Mouse (Mus musculus) embryonic stem cell, embryonic (primary cell): Measurements from ENCODE around the gene Xntrpc.

Experiments used
- CTCF ChIA-PET, 4 experiments: fragments of 300-600 bp in 2 of 4; fragments of 350-600 bp in 2 of 4; sonication (Branson Sonifier 250); formaldehyde crosslinking; loops; one replicate each; lab custom pipeline; 2022; ENCODE audit warnings: inconsistent platforms in 2 of 4; lab: Charles Lee
- POLR2A ChIA-PET, 4 experiments: fragments of 300-600 bp in 2 of 4; fragments of 350-600 bp in 2 of 4; sonication (Branson Sonifier 250); formaldehyde crosslinking; loops; one replicate each; lab custom pipeline; 2022; ENCODE audit warnings: antibody characterized with exemption in 4 of 4, inconsistent platforms in 1 of 4; lab: Charles Lee

Gene Xntrpc

DNA sequence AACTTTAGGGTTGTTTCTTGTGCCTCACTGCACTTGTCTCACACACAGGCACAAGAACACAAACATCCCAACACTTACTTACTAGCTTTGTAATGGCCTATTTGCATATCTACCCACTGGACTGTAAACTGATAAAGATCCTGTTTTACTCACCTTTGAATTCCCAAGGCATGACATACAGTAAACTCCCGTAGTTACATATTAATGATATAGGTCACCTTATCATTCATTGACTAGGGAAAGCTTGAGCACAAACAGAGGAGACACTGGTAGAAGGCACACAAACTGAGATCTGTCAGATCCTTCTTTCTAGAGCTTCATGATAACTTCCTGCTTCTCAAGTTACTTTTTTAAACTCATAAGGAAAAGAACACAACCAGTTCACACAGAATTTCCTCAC, 3.3 kb upstream of the Xntrpc start:
- CTCF ChIA-PET, result no interaction called here
- POLR2A ChIA-PET, result interaction anchor here in 1 of 4 experiments (0.6 to 7.7 kb wide), 6 partner anchors 10 to 63 kb away, joined by 3 to 56 read pairs (median 4); partner anchors contain the start of gene Art1

DNA sequence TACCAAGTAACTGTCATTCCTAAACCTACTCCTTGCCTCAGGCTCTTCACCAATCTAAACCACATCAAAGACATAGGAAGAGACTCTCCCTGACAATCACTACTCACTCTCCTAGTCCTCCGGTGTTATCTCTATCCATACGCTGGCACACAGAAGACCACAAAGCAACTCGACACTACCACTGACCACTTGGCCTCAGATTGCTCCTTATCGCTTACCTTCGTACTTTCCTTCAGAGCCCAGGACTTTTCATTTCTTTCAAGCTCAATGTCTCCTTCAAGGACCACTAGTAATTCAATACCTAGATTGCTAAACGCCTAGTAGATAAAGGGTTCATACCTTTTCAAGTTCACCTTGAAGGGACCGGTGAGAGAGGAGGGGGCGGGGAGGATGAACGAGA, 1.6 kb upstream of the Xntrpc start:
- POLR2A ChIA-PET, result interaction anchor here in 3 of 4 experiments (1.0 to 7.7 kb wide), 11 partner anchors 9 to 246 kb away, joined by 3 to 56 read pairs (median 7); partner anchors contain the start of genes Art1 (in 3 of the 3) and Phox2a (in 1 of the 3)

DNA sequence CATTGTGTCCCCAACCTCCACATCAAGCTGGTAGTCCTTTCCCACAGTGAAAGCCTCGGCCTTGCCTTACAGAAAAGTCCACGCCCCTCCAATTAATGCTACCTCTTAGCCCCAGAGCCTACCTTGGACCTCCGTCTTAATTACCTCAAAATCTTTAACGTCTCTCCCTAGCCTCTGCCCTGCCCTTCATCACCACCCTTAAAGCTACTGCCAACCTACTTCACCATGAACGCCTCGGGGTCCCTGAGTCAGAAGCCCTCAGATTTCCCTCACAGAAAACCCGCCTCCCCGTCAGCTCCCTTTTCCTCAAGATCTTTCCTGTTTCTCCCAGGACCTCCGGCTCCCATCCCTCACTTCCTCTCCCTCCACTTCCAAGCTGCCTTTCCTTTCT, 863 bp upstream of the Xntrpc start:
- ChIA-PET CTCF (interaction anchor here in 2 of 4 experiments (0.6 to 1.2 kb wide), 4 partner anchors 8 to 755 kb away, joined by 3 to 5 read pairs (median 3); no protein-coding TSS in a partner anchor), POLR2A (interaction anchor here in 3 of 4 experiments (0.6 to 7.7 kb wide), 62 partner anchors 8 to 401 kb away, joined by 3 to 56 read pairs (median 4); partner anchors contain the start of genes Art1 (in 3 of the 3), Anapc15 (in 1 of the 3), Clpb (in 1 of the 3) and Inppl1 (in 1 of the 3))

More for the DNA sequence above, 1.6 kb upstream of the Xntrpc start:
- CTCF ChIA-PET, result no interaction called here

DNA sequence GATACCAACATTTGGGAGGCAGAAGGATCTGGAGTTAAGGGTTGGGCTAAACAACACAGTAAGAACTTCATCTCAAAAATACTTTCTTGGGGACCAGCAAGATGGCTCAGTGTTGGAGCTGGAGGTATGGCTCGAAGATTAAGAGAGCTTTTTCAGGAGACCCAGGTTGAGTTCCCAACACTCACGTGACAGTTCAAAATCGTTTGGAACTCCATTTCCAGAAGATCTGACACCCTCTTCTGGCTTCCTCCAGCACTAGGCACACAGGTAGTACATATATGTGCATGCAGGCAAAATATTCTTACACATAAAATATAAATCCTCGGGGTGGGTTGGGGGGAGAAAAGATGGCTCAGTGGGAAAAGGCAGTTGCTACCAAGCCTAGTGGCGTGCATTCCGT, 850 bp downstream of the Xntrpc start:
- ChIA-PET CTCF (no interaction called here), POLR2A (interaction anchor here in 3 of 4 experiments (0.7 to 7.7 kb wide), 20 partner anchors 8 to 195 kb away, joined by 3 to 56 read pairs (median 5); partner anchors contain the start of genes Art1 (in 2 of the 3) and Lamtor1 (in 1 of the 3))

DNA sequence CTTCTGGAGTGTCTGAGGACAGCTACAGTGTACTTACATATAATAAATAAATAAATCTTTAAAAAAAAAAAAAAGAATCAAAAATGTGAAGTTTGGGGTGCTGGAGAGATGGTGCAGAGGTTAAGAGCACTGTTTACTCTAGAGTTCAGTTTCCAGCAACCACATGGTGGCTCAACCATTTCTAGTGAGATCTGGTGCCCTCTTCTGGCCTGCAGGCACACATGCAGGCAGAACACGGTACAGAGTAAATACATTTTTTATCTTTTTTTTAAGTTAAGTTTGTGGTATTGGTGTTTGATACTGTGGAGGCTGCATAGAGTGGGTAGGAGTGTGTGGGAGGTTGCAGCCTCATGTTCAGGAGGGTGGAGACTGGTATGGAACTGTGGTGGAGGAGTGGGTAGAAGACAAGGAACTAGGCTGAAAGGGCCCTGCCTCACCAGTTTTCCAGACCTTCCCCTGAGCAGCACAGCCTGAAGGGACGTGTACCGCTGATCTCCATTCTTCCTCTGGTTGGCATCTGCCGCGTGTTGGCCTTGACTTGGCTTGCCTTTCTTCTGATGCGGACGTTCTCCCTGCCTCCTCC, 11.3 kb downstream of the Xntrpc start:
- CTCF ChIA-PET, result interaction anchor here in 3 of 4 experiments (0.6 to 0.7 kb wide), 4 partner anchors 40 to 458 kb away, joined by 3 read pairs; partner anchors contain the start of gene Chrna10 (in 1 of the 3)
- POLR2A ChIA-PET, result no interaction called here

DNA sequence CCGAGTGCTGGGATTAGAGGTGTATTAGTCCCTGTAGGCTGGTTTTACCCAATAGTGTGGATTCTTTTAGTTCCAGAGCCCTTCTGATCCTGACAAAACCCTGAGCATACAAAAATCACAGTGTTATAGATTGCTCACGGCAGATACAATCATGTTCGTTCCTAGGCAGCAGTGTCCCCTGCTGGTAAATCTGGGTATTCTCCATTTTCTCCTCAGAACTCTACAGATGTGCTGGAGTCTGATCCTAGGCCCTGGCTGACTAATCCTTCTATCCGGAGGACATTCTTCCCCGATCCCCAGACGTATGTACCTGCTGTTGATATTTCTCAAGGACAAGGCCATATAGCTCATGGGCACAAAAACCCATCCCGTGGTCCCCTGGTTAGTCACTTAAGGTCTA, 13.0 kb downstream of the Xntrpc start:
- ChIA-PET POLR2A (interaction anchor here in 2 of 4 experiments (0.6 to 2.4 kb wide), 4 partner anchors 12 to 131 kb away, joined by 4 to 9 read pairs (median 6); partner anchors contain the start of genes Rnf121 (in 1 of the 2) and Xntrpc (in 1 of the 2)), CTCF (interaction anchor here in 2 of 4 experiments (0.5 to 2.0 kb wide), 3 partner anchors 123 to 161 kb away, joined by 3 to 5 read pairs (median 4); no protein-coding TSS in a partner anchor)

DNA sequence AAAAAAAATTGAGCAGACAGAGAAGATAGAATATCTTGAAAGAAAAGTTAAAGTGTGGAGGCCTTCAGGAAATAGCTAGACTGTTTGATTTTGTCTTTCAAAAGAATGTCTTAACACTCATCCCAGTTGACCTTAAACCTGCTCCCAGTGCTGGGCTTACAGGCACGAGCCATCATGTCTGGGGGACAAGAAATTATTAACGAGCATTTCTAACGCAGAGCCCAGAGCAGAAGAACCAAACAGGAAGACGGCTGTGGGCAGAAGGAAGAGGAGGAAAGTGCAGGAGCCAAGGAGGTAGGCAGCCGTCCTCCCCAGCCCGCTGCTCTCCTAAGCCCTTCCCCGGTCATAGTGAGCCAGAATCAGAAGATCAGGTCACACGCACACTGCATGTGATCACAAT, 14.8 kb downstream of the Xntrpc start:
- POLR2A ChIA-PET, result interaction anchor here in 3 of 4 experiments (0.7 to 2.4 kb wide), 10 partner anchors 14 to 243 kb away, joined by 3 to 10 read pairs (median 3); partner anchors contain the start of genes Rnf121 (in 2 of the 3), Xntrpc (in 2 of the 3) and Xndc1 (in 1 of the 3)
- CTCF ChIA-PET, result interaction anchor here in 2 of 4 experiments (0.7 kb wide), 2 partner anchors 14 to 337 kb away, joined by 4 to 5 read pairs; no protein-coding TSS in a partner anchor

DNA sequence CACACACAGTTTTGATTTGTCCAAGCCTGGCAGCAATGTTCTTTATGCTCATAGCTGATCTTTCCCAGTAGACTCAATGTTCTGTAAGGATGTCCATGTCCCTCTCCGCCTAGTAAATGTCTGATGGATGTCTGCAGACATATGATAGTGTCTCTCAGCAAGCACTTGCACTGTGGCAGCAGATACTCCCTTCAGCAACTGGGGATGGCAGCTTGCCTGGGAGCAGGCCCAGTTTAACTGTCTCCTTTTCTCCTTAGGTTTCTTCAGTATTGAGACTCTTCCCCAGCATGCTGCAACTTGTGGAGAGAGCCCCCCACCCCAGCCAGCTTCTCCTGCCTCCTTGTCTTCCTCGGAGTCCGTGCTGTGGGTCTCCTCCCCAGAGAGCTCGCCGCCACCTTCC, 16.3 kb downstream of the Xntrpc start:
- ChIA-PET POLR2A (interaction anchor here in 2 of 4 experiments (0.6 to 2.4 kb wide), 5 partner anchors 8 to 83 kb away, joined by 3 to 5 read pairs (median 3); partner anchors contain the start of gene Xntrpc (in 1 of the 2)), CTCF (no interaction called here)

DNA sequence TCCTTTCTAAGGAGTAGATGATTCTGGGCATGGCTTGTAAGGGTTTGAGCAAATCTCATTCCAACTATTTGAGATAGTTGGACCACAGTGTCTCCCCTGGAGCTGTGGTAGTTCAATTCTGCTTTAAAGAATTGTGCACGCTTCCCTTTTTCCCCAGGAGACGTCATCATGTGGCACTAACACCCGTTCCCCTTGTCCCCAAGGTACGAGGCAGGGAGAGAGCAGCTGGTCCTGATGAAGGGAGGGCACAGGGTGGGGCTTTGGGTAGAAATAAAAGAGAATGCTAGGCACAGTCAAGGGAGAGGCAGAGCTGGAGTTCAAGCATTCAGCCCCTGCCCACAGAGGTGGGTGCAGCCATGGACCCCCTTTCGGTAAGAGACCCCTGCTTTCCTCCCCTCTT, 17.3 kb downstream of the Xntrpc start, which contains the start of gene Trpc2:
TSS of gene Trpc2 (plus strand) at position 301 of the 400 bp plus-strand sequence.
- ChIA-PET POLR2A (interaction anchor here in 1 of 4 experiments (1.1 to 2.4 kb wide), 3 partner anchors 14 to 216 kb away, joined by 3 to 10 read pairs (median 5); partner anchors contain the start of gene Art1), CTCF (interaction anchor here in 1 of 4 experiments (1.0 kb wide), 1 partner anchor 8 kb away, joined by 3 read pairs; no protein-coding TSS in a partner anchor)

DNA sequence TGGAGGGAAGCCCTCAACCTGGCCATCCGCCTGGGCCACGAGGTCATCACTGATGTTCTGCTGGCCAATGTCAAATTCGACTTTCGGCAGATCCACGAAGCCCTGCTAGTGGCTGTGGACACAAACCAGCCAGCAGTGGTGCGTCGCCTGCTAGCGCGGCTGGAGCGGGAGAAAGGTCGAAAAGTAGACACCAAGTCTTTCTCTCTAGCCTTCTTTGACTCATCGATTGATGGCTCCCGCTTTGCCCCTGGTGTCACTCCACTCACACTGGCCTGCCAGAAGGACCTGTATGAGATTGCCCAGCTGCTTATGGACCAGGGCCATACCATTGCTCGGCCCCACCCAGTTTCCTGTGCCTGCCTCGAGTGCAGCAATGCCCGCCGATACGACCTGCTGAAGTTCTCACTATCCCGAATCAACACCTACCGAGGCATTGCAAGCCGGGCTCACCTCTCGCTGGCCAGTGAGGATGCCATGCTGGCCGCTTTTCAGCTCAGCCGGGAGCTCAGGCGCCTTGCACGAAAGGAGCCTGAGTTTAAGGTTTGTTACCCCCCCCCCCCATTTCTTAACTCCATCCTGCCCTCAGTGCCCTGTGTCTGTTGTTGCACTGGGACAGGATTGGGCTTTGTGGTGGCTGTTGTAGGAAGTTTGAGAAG, 18.7 kb downstream of the Xntrpc start:
- ChIA-PET CTCF (interaction anchor here in 3 of 4 experiments (0.6 to 1.5 kb wide), 5 partner anchors 17 to 167 kb away, joined by 3 read pairs; no protein-coding TSS in a partner anchor), POLR2A (interaction anchor here (0.6 to 3.0 kb wide), 16 partner anchors 11 to 250 kb away, joined by 3 to 19 read pairs (median 4); partner anchors contain the start of genes Art1 (in 2 of the 4), Il18bp (in 1 of the 4) and Xntrpc (in 1 of the 4))

DNA sequence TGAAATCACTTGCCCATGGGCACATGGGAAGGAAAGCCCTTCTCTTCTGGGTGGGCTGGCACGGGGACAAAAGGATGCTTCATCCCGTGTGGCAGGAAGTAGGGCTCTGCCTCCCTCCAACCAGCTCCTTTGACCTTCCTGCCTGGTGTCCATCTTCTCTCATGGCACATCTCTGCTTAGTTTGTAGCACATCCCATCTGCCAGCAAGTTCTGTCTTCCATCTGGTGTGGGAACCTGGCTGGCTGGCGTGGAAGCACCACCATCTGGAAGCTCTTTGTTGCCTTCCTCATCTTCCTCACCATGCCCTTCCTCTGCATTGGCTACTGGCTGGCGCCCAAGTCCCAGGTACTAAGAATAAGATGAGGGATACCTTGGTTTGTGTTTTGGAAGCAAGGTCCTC, 21.8 kb downstream of the Xntrpc start:
- POLR2A ChIA-PET, result interaction anchor here in 1 of 4 experiments (0.6 to 2.1 kb wide), 3 partner anchors 11 to 160 kb away, joined by 3 to 5 read pairs (median 4); partner anchors contain the start of gene Art1
- CTCF ChIA-PET, result interaction anchor here in 2 of 4 experiments (1.0 to 1.2 kb wide), 2 partner anchors 89 to 168 kb away, joined by 3 to 4 read pairs; no protein-coding TSS in a partner anchor

DNA sequence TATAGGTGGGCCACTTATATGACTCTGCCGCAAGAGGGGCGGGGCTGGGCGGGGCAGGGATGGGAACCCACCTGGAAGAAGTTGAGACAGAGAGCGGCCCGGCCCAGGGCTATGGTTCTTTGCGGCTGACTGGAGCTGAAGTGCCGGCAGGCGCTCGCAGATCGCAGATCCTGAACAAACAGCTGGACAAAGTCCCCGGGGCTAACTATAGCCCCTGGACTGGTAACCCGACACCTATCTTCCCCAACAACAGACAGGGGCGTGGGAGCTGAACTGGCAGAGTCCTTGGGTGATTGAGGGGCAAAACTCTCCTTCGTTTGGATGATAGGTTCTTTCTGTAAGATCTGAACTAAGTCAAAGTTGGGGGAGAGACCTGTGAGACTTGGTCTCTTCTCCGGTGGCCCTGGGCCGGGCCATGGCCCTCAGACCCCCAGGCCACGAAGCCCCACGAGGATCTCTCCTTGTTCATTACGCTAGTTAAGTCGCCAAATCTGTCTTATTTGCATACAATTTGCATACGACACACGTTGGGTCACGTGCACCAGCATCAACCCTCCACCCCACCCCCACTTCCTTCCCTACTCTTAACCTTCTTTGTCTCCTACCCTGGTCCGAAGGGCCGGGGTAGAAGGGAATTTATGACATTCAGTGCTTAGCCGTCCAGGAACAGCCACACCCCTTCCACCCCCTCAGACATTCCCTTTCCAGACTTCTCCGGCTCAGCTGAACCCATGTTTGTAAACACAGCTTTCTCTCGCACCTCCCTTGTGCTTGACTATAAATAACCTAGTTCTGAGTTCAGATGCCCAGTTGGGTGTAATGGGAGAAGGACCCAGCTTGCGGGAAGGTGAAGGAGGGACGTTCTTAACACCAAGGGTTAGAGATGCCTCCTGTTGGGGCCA, 34.5 kb downstream of the Xntrpc start:
- ChIA-PET POLR2A (interaction anchor here in 3 of 4 experiments (0.5 to 5.9 kb wide), 43 partner anchors 7 to 981 kb away, joined by 3 to 56 read pairs (median 4); partner anchors contain the start of genes Rnf121 (in 3 of the 3), Xndc1 (in 3 of the 3), Lamtor1 (in 2 of the 3) and Xntrpc (in 2 of the 3)), CTCF (interaction anchor here (0.5 to 1.6 kb wide), 9 partner anchors 11 to 1003 kb away, joined by 3 to 5 read pairs (median 3); partner anchors contain the start of genes Clpb (in 1 of the 4), Rnf121 (in 1 of the 4), Xndc1 (in 1 of the 4) and Xntrpc (in 1 of the 4))

DNA sequence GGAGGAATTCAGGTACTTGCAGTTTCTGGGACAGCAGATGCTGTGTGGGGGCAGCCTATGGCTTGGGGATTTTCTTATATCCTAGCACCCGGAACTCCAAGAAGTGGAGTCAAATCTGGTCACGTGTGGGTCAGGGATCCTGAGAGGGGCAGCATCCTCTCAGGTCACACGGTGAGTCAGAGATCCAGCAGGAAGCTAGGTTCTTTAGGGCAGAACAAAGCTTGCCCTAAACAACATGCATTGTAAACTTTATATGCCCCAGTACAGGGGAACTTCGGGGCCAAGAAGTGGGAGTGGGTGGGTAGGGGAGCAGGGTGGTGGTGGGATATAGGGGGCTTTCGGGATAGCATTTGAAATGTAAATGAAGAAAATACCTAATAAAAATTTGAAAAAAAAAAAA, 35.4 kb downstream of the Xntrpc start:
- ChIA-PET CTCF (interaction anchor here in 3 of 4 experiments (0.6 to 1.6 kb wide), 7 partner anchors 12 to 437 kb away, joined by 3 to 5 read pairs (median 3); partner anchors contain the start of gene Clpb (in 1 of the 3)), POLR2A (interaction anchor here in 3 of 4 experiments (0.7 to 5.9 kb wide), 27 partner anchors 9 to 437 kb away, joined by 3 to 56 read pairs (median 4); partner anchors contain the start of genes Rnf121 (in 3 of the 3), Xndc1 (in 3 of the 3), Xntrpc (in 2 of the 3) and Art5 (in 1 of the 3))

DNA sequence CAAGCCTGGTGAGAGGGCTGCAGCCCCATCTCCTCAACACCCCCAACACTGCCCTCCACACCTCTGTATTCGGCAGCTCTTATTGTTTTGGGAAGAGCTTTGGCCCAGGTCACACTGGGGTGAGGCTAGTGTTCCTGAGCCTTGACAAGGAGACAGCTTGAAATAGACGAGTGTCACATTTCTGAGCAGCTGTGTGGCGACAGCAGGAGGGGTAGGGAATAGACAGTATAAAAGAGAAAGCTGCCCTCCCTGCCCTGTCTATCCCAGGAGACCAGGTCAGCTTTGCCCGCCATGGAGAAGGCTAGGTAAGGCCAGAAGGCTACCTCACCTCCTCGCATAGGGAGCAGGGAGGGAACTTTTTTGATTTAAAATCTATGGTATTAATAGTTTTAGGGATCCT, 36.0 kb downstream of the Xntrpc start, which contains the start of gene Art1:
TSS of gene Art1 (plus strand) at position 257 of the 400 bp plus-strand sequence.
- POLR2A ChIA-PET, result interaction anchor here in 3 of 4 experiments (0.7 to 5.9 kb wide), 16 partner anchors 8 to 435 kb away, joined by 3 to 56 read pairs (median 5); partner anchors contain the start of genes Rnf121 (in 3 of the 3), Xndc1 (in 3 of the 3), Xntrpc (in 2 of the 3) and Art5 (in 1 of the 3)

DNA sequence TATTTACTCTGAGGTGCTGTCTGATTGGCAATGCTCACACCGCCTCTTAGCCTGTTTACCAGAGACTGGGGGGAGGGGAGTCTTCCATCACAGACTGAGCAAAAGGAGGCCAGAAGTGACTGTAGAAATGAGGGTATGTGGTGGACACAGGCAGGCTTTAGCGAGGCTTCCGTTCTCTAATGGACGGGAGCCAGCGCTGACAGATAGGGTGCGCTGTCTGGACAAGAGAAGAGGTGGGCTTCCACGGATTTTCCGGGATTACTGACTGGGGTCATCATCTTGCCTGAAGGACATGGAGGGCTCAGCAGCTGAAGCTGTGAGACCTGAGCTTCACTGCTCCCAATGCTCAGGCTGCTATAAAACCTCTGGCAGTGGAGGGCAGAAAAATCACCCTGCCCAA, 36.7 kb downstream of the Xntrpc start:
- POLR2A ChIA-PET, result interaction anchor here in 2 of 4 experiments (0.6 to 5.9 kb wide), 21 partner anchors 9 to 448 kb away, joined by 3 to 56 read pairs (median 4); partner anchors contain the start of genes Rnf121 (in 2 of the 2), Xndc1 (in 2 of the 2), Xntrpc (in 2 of the 2) and Nup98 (in 1 of the 2)
- CTCF ChIA-PET, result interaction anchor here in 2 of 4 experiments (0.7 to 1.4 kb wide), 3 partner anchors 16 to 690 kb away, joined by 3 to 4 read pairs (median 4); no protein-coding TSS in a partner anchor

More for the DNA sequence above, 36.0 kb downstream of the Xntrpc start, which contains the start of gene Art1:
- CTCF ChIA-PET, result interaction anchor here in 3 of 4 experiments (0.6 to 0.7 kb wide), 4 partner anchors 17 to 689 kb away, joined by 3 to 4 read pairs (median 4); no protein-coding TSS in a partner anchor
